Mouse (Mus musculus) hindbrain, embryonic 15.5 days (tissue): ENCODE measurements around the gene Atad3a. TPM values are rescaled to one million over a fixed set of nuclear protein-coding genes. Genes with fewer than 3 reads are reported as not detected.
"Not testable (repeated sequence)": the region's sequence is repeated elsewhere in the genome, so short reads cannot be mapped to it uniquely, and the experiment has no call there.

Source experiments
- ATAC-seq: fragments of 200-750 bp; cut with Nextera tagmentation; 2 replicates; pipeline ENCODE4 v1.8.0; 2017; ENCODE audit warnings: low read depth, moderate number of reproducible peaks, moderate TSS enrichment; ENCODE audit not compliant: low FRiP score
- H3K27ac ChIP-seq: fragments of 300-500 bp; sonication (generic); replicated peaks from 2 replicates; pipeline ENCODE4 v1.5.1; 2015; ENCODE audit warnings: mild to moderate bottlenecking, inconsistent platforms
- H3K27me3 ChIP-seq: fragments of 300-500 bp; sonication (generic); 2 replicates; pipeline ENCODE4 v1.6.1; 2015; ENCODE audit warnings: control low read depth, inconsistent platforms
- H3K36me3 ChIP-seq: fragments of 300-500 bp; sonication (generic); 2 replicates; pipeline ENCODE4 v1.6.1; 2015; ENCODE audit warnings: control low read depth, inconsistent platforms
- H3K4me1 ChIP-seq: fragments of 300-500 bp; sonication (generic); replicated peaks from 2 replicates; pipeline ENCODE4 v1.6.1; 2015; ENCODE audit warnings: control low read depth, inconsistent platforms
- H3K4me2 ChIP-seq: fragments of 300-500 bp; sonication (generic); 2 replicates; pipeline ENCODE4 v1.6.1; 2015; ENCODE audit warnings: moderate library complexity, mild to moderate bottlenecking, inconsistent platforms
- H3K4me3 ChIP-seq: fragments of 300-500 bp; sonication (generic); 2 replicates; pipeline ENCODE4 v1.5.1; 2015; ENCODE audit warnings: mild to moderate bottlenecking, inconsistent platforms
- H3K9ac ChIP-seq: fragments of 300-500 bp; sonication (generic); 2 replicates; pipeline ENCODE4 v1.6.1; 2015; ENCODE audit warnings: inconsistent platforms
- H3K9me3 ChIP-seq: fragments of 300-500 bp; sonication (generic); 2 replicates; pipeline ENCODE4 v1.6.1; 2016; ENCODE audit warnings: control low read depth, inconsistent platforms
- WGBS: fragments of 180-500 bp; shearing (Covaris S2); methylation state at CpG from one replicate; pipeline ENCODE4 v1.1.7; 2015; 5-methylcytosine and 5-hydroxymethylcytosine counted together
- polyA plus RNA-seq: library from polyadenylated mRNA; unstranded; fragments of >200 nt; fragmentation: Nextera tagmentation; extraction: Ambion mirVana; gene quantifications from 2 replicates; pipeline ENCODE4 v1.2.1, GENCODE M21; 2015

Atad3a gene
- polyA plus RNA-seq, 1 experiment from 2014 or later, result 99.4 TPM

- ATAC-seq, result no peak
- H3K9ac ChIP-seq, result no peak overlapping the region
- no peaks in the 10 kb centered on the region for H3K27me3 ChIP-seq
- H3K4me1 ChIP-seq, result no peaks in the 10 kb centered on the region
- H3K27ac ChIP-seq, result no peak overlapping the region
- no peak overlapping the region for H3K4me2 ChIP-seq
- no peak overlapping the region for H3K4me3 ChIP-seq
- no peaks in the 10 kb centered on the region for H3K9me3 ChIP-seq
- H3K36me3 ChIP-seq, result peaks cover 88% of the 10 kb centered on the region
- WGBS, result 91% methylated on average over 17 of the region's 17 CpGs
These were observed 14.1 kb downstream of the Atad3a start for GRCm38 (mm10) chr4:155746575-155747490.

GRCm38 (mm10) chr4:155746036-155746548, 14.8 kb downstream of the Atad3a start:
- Histone ChIP-seq H3K27ac (no peak overlapping the region), H3K9ac (no peak overlapping the region)
- WGBS, result 87% methylated on average over 8 of the region's 8 CpGs

GRCm38 (mm10) chr4:155745136-155745535, 15.8 kb downstream of the Atad3a start:
- Histone ChIP-seq H3K4me1 (peaks cover 1% of the 10 kb centered on the region; the same call in 1 of the 2 replicates), H3K4me3 (no peak overlapping the region), H3K4me2 (no peak overlapping the region), H3K36me3 (peaks cover 80% of the 10 kb centered on the region), H3K9me3 (no peaks in the 10 kb centered on the region), H3K27ac (no peak overlapping the region), H3K9ac (no peak overlapping the region), H3K27me3 (no peaks in the 10 kb centered on the region)
- WGBS, result 97% methylated on average over 5 of the region's 5 CpGs
- no peak for ATAC-seq

More at GRCm38 (mm10) chr4:155746036-155746548, 14.8 kb downstream of the Atad3a start:
- H3K9me3 ChIP-seq, result no peaks in the 10 kb centered on the region
- H3K36me3 ChIP-seq, result peaks cover 84% of the 10 kb centered on the region
- no peak for ATAC-seq
- no peaks in the 10 kb centered on the region for H3K4me1 ChIP-seq
- H3K4me3 ChIP-seq, result no peak overlapping the region
- H3K4me2 ChIP-seq, result no peak overlapping the region
- H3K27me3 ChIP-seq, result no peaks in the 10 kb centered on the region

GRCm38 (mm10) chr4:155744474-155744873, 16.4 kb downstream of the Atad3a start:
- H3K9me3 ChIP-seq, result no peaks in the 10 kb centered on the region
- H3K4me3 ChIP-seq, result no peak overlapping the region
- H3K27ac ChIP-seq, result no peak overlapping the region
- no peak for ATAC-seq
- H3K4me2 ChIP-seq, result no peak overlapping the region
- H3K27me3 ChIP-seq, result no peaks in the 10 kb centered on the region
- peaks cover 8% of the 10 kb centered on the region for H3K4me1 ChIP-seq
- WGBS, result 94% methylated on average over 8 of the region's 8 CpGs
- H3K9ac ChIP-seq, result no peak overlapping the region
- H3K36me3 ChIP-seq, result peaks cover 75% of the 10 kb centered on the region

GRCm38 (mm10) chr4:155742684-155743083, 18.2 kb downstream of the Atad3a start:
- no peak overlapping the region for H3K4me3 ChIP-seq
- peaks cover 60% of the 10 kb centered on the region for H3K36me3 ChIP-seq
- H3K27me3 ChIP-seq, result no peaks in the 10 kb centered on the region
- 96% methylated on average over 5 of the region's 5 CpGs for WGBS
- peaks cover 15% of the 10 kb centered on the region for H3K4me1 ChIP-seq
- H3K4me2 ChIP-seq, result no peak overlapping the region
- no peak overlapping the region for H3K9ac ChIP-seq
- H3K27ac ChIP-seq, result no peak overlapping the region
- ATAC-seq, result no peak
- H3K9me3 ChIP-seq, result no peaks in the 10 kb centered on the region

GRCm38 (mm10) chr4:155740681-155741080, 20.2 kb downstream of the Atad3a start:
- H3K36me3 ChIP-seq, result peaks cover 56% of the 10 kb centered on the region
- not testable (repeated sequence) for H3K4me2 ChIP-seq, H3K4me3 ChIP-seq, H3K9ac ChIP-seq, H3K27ac ChIP-seq, H3K9me3 ChIP-seq, H3K27me3 ChIP-seq, ATAC-seq
- WGBS, result 92% methylated on average over 10 of the region's 10 CpGs
- peaks cover 33% of the 10 kb centered on the region for H3K4me1 ChIP-seq

GRCm38 (mm10) chr4:155739741-155740636, 20.9 kb downstream of the Atad3a start:
- ATAC-seq, result no peak
- 68% methylated on average over 37 of the region's 37 CpGs for WGBS
- no peaks in the 10 kb centered on the region for H3K27me3 ChIP-seq
- no peak overlapping the region for H3K4me2 ChIP-seq
- H3K27ac ChIP-seq, result no peak overlapping the region
- peaks cover 51% of the 10 kb centered on the region for H3K36me3 ChIP-seq
- H3K4me3 ChIP-seq, result no peak overlapping the region
- H3K4me1 ChIP-seq, result peaks cover 38% of the 10 kb centered on the region
- H3K9ac ChIP-seq, result no peak overlapping the region
- H3K9me3 ChIP-seq, result no peaks in the 10 kb centered on the region

GRCm38 (mm10) chr4:155739152-155739551, 21.7 kb downstream of the Atad3a start:
- no peaks in the 10 kb centered on the region for H3K27me3 ChIP-seq
- peaks cover 39% of the 10 kb centered on the region for H3K4me1 ChIP-seq
- WGBS, result 81% methylated on average over 6 of the region's 6 CpGs
- H3K9me3 ChIP-seq, result no peaks in the 10 kb centered on the region
- H3K4me2 ChIP-seq, result no peak overlapping the region
- H3K36me3 ChIP-seq, result peaks cover 45% of the 10 kb centered on the region
- no peak overlapping the region for H3K9ac ChIP-seq
- no peak for ATAC-seq
- no peak overlapping the region for H3K4me3 ChIP-seq
- H3K27ac ChIP-seq, result no peak overlapping the region

GRCm38 (mm10) chr4:155738262-155738661, 22.6 kb downstream of the Atad3a start:
- H3K27ac ChIP-seq, result no peak overlapping the region
- H3K9me3 ChIP-seq, result no peaks in the 10 kb centered on the region
- 68% methylated on average over 8 of the region's 8 CpGs for WGBS
- no peak overlapping the region for H3K4me2 ChIP-seq
- H3K4me1 ChIP-seq, result peaks cover 48% of the 10 kb centered on the region
- no peaks in the 10 kb centered on the region for H3K27me3 ChIP-seq
- peaks cover 38% of the 10 kb centered on the region for H3K36me3 ChIP-seq
- no peak for ATAC-seq
- H3K4me3 ChIP-seq, result no peak overlapping the region
- H3K9ac ChIP-seq, result no peak overlapping the region

GRCm38 (mm10) chr4:155736421-155736820, 24.5 kb downstream of the Atad3a start:
- Histone ChIP-seq H3K9ac (no peak overlapping the region), H3K9me3 (no peaks in the 10 kb centered on the region), H3K27me3 (no peaks in the 10 kb centered on the region), H3K36me3 (peaks cover 25% of the 10 kb centered on the region), H3K4me2 (peak overlapping the region; percentile 95), H3K4me1 (peaks cover 52% of the 10 kb centered on the region), H3K27ac (no peak overlapping the region), H3K4me3 (peak overlapping the region; percentile 93; the same call in 1 of the 2 replicates)
- 92% methylated on average over 5 of the region's 5 CpGs for WGBS
- no peak for ATAC-seq

- Histone ChIP-seq H3K9me3 (no peaks in the 10 kb centered on the region), H3K9ac (peak overlapping the region; percentile 92), H3K36me3 (peaks cover 28% of the 10 kb centered on the region), H3K27ac (peak overlapping the region; percentile 98), H3K4me3 (peak overlapping the region; percentile 93), H3K27me3 (no peaks in the 10 kb centered on the region), H3K4me1 (peaks cover 52% of the 10 kb centered on the region), H3K4me2 (peak overlapping the region; percentile 95)
- peak; percentile 1; the same call in 1 of the 2 replicates for ATAC-seq
- WGBS, result 58% methylated on average over 5 of the region's 5 CpGs
These were observed 25.1 kb downstream of the Atad3a start for GRCm38 (mm10) chr4:155735788-155736187.
